ENCODE assay signal across 8 mouse cellular contexts in the genomic region with DNA sequence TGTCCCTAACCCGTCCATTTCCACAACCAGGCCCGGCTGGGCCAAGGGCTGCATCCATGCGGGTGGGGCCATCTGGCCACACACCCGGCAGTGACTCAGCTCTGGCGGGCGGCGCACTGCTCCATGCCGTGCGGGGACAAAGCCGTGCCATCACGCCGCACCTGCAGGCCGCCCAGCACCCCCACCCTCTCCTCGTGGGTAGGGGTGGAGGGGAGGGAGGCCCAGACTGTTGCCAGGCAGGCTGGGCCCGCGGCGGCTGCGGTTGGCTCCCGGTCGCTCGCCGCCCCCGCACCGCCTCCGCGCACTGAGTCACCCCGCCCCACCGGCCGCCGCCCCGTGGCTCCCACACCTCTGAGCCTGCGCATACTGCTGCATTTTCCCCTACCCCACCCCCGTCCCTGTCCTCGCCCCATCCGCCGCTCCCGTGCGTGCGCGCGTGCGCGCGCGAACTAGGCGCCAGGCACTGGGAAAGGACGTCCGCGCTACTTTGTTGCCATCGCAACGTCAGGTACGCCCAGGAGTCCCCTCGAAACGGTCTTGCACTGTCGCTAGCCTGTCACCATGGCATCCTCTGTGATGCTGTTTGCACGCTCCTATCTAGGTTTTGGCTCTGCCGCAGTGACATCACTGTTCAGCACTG.
DNase-seq lines count a peak whose midpoint lies in the region; ATAC-seq and TF ChIP-seq lines count a peak whose summit lies in the region.

No protein-coding gene starts in this region.

- H3K4me2 ChIP-seq in embryonic facial prominence, embryonic 12.5 days (replicated peaks), result peak overlapping the region; percentile 85
- peak overlapping the region; percentile 85 for H3K4me2 ChIP-seq in limb, embryonic 13.5 days (replicated peaks)
- H3K4me2 ChIP-seq in midbrain, embryonic 16.5 days (ENCODE audit: low read length), result peak overlapping the region; percentile 83

- H3K27me3 ChIP-seq in embryonic facial prominence, embryonic 12.5 days, result no peaks in the 10 kb centered on the region
- H3K27me3 ChIP-seq in limb, embryonic 13.5 days, result no peaks in the 10 kb centered on the region
- no peaks in the 10 kb centered on the region for H3K27me3 ChIP-seq in midbrain, embryonic 16.5 days (ENCODE audit: control insufficient read depth, insufficient read depth, low read depth, low read length)
- no peaks in the 10 kb centered on the region for H3K27me3 ChIP-seq in spleen, adult 2 months (ENCODE audit: control insufficient read depth, insufficient read depth, low read length)

- H3K36me3 ChIP-seq in embryonic facial prominence, embryonic 12.5 days, result no peaks in the 10 kb centered on the region
- no peaks in the 10 kb centered on the region for H3K36me3 ChIP-seq in limb, embryonic 13.5 days
- no peaks in the 10 kb centered on the region for H3K36me3 ChIP-seq in midbrain, embryonic 16.5 days (ENCODE audit: control insufficient read depth, insufficient read depth, low read length)
- no peaks in the 10 kb centered on the region for H3K36me3 ChIP-seq in spleen, adult 2 months (ENCODE audit: control insufficient read depth, insufficient read depth, low read length)

- TF ChIP-seq CTCF in spleen, adult 2 months (IDR thresholded peaks at IDR 0.05; ENCODE audit: extremely low read depth, insufficient read depth, insufficient read length, insufficient replicate concordance), result no peak

- peak; percentile 5 for TF ChIP-seq POLR2A in spleen, adult 2 months (IDR thresholded peaks at IDR 0.05; ENCODE audit: low read depth, low read length)

- H3K9me3 ChIP-seq in embryonic facial prominence, embryonic 12.5 days, result no peaks in the 10 kb centered on the region
- no peaks in the 10 kb centered on the region for H3K9me3 ChIP-seq in limb, embryonic 13.5 days
- no peaks in the 10 kb centered on the region for H3K9me3 ChIP-seq in midbrain, embryonic 16.5 days (replicated peaks; ENCODE audit: control insufficient read depth, low read length, poor library complexity, severe bottlenecking)

- peak; percentile 35 for DNase-seq in 3T3-L1 (ENCODE audit: low read depth, low spot score)
- DNase-seq in adrenal gland, postnatal 36 days, result peak; percentile 94 to 97
- peak; percentile 90 for DNase-seq in heart, adult 9 months (ENCODE audit: low spot score in 2 of 2)
- peak; percentile 91 for DNase-seq in kidney, adult 9 months
- peak; percentile 87 to 90 for DNase-seq in spleen, adult 2 months (ENCODE audit: low read depth in 1 of 2, low spot score in 2 of 2)

- H3K27ac ChIP-seq in embryonic facial prominence, embryonic 12.5 days, result peak overlapping the region; percentile 88
- peak overlapping the region; percentile 87 for H3K27ac ChIP-seq in limb, embryonic 13.5 days
- peak overlapping the region; percentile 98 for H3K27ac ChIP-seq in midbrain, embryonic 16.5 days (ENCODE audit: low read length)
- peak overlapping the region; percentile 93 for H3K27ac ChIP-seq in spleen, adult 2 months (ENCODE audit: insufficient read depth, low read length)

- WGBS in embryonic facial prominence, embryonic 12.5 days, result under 1% methylated on average over 57 of the region's 57 CpGs
- under 1% methylated on average over 37 of the region's 57 CpGs for WGBS in limb, embryonic 13.5 days
- under 1% methylated on average over 40 of the region's 57 CpGs for WGBS in midbrain, embryonic 16.5 days
- 1% methylated on average over 49 of the region's 57 CpGs for WGBS in spleen, adult 2 months

- H3K4me1 ChIP-seq in embryonic facial prominence, embryonic 12.5 days, result peaks cover 15% of the 10 kb centered on the region
- H3K4me1 ChIP-seq in limb, embryonic 13.5 days, result peaks cover 26% of the 10 kb centered on the region
- H3K4me1 ChIP-seq in midbrain, embryonic 16.5 days (ENCODE audit: control insufficient read depth, insufficient read depth, low read length), result peaks cover 22% of the 10 kb centered on the region
- H3K4me1 ChIP-seq in spleen, adult 2 months (ENCODE audit: control insufficient read depth, insufficient read depth, insufficient read length), result peaks cover 36% of the 10 kb centered on the region

- peak; percentile 91 for ATAC-seq in embryonic facial prominence, embryonic 12.5 days (ENCODE audit: insufficient number of reproducible peaks, insufficient read depth, low FRiP score, low TSS enrichment)
- ATAC-seq in limb, embryonic 13.5 days (ENCODE audit: low FRiP score, low read depth), result peak; percentile 94
- peak; percentile 96 for ATAC-seq in midbrain, embryonic 16.5 days

- H3K4me3 ChIP-seq in embryonic facial prominence, embryonic 12.5 days, result peak overlapping the region; percentile 52
- H3K4me3 ChIP-seq in limb, embryonic 13.5 days, result peak overlapping the region; percentile 58
- peak overlapping the region; percentile 45 for H3K4me3 ChIP-seq in midbrain, embryonic 16.5 days (ENCODE audit: low read depth, low read length)
- H3K4me3 ChIP-seq in spleen, adult 2 months (ENCODE audit: extremely low read depth, insufficient read depth, insufficient read length), result peak overlapping the region; percentile 64

- H3K9ac ChIP-seq in embryonic facial prominence, embryonic 12.5 days, result peak overlapping the region; percentile 60
- H3K9ac ChIP-seq in limb, embryonic 13.5 days, result peak overlapping the region; percentile 81
- H3K9ac ChIP-seq in midbrain, embryonic 16.5 days (ENCODE audit: low read depth, low read length), result peak overlapping the region; percentile 85

Comparison
In these comparisons a context has a peak if more than half of its experiments do, and no peak if none do; other contexts are left out.
1. Peak in every context shown above with its lines: DNase-seq, ATAC-seq, H3K4me3 ChIP-seq and H3K27ac ChIP-seq.
2. DNase-seq: peak in every context shown above with its lines; median percentile 96 in adrenal gland, postnatal 36 days; 91 in kidney, adult 9 months; 90 in heart, adult 9 months; 88 in spleen, adult 2 months; 35 in 3T3-L1.